Mouse (Mus musculus) heart, adult 18-20 months (tissue): ENCODE measurements around the gene Fam131b. TPM values are rescaled to one million over a fixed set of nuclear protein-coding genes. Genes with fewer than 3 reads are reported as not detected.

ENCODE experiments used
- DNase-seq, 2 experiments: peaks; one replicate each; pipeline ENCODE4 v3.0.0; 2021 to 2022; ENCODE audit warnings: mixed read lengths in 1 of 2
- total RNA-seq, 2 experiments: library from RNA; stranded (reverse); gene quantifications; 2 replicates each; pipeline ENCODE4 v1.2.3; 2021

Gene Fam131b
- total RNA-seq, 2 experiments from 2014 or later: 0.35 to 0.44 TPM

DNA sequence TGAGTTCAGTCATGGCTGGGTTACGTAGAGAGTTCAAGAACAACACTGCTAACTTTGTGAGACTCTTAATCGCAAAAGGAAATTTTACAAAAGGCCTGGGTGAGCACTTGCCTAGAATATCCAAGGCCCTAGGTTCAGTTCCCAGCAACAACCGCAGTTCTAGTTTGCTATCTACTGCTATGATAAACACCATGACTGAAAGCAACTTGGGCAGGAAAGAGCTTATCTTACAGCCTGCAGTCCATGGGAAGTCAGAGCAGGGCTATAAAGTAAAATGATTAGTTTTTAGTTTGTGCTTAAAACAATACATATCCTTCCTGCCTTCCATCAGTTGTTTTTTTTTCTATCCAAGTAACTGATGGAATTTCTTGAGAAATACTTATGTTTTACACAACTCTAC is 2.1 kb upstream of the Fam131b start:
- DNase-seq: no peak

DNA sequence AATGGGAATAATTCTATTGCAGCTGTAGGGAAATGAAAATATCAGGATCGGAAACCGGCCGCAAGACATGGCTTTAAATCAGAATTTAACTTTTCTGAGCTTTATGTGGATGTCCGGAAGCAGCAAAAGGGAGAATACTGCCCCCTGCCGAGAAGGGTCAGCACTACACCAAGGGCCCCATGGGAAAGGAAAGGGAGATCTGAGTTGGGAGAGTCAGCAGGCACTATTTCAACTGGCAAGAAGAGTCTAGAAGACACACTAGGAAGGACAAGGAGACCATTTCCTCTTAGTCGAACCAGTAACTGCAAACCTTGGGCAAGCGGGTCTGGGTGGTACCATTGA is 796 bp upstream of the Fam131b start:
- peak; percentile 78 to 94 for DNase-seq

- DNase-seq: peak in 1 of 2 experiments; percentile 41
These were observed 369 bp downstream of the Fam131b start for GRCm38 (mm10) chr6:42324067-42324481.

DNA sequence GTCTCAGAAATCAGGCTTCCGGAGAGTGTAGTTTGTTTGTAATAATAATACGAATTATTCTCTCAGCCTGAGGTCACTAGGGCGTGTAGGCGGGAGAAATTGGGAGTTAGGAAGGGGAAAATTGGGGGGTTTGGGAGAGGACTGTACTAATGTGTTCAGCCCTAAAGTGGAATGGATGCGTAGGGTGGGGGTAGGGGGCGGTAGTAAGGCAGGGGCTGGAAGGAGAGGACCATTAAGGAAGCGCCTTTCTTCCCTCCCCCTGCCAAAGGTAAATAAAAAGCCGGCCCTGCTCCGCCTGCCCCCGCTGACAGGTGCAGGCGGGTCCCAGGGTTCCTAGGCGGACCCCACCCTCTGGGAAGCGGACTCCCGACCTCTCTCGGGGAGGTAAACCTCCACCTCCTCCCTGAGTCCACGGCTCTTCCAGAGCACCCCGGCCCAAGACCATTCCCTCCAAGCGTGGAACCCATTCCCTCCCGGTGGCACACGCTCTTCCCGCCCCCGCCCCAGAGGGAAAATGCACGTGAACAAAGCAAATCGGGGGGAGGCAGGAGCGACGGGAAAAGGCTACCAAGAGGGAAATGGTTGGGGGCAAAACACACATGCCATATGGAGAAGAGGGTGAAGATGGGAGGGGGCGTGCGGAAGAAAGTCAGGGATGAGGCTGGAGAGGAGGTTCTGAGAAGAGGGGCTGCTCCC is 924 bp downstream of the Fam131b start:
- no peak for DNase-seq

GRCm38 (mm10) chr6:42318293-42318692 is 6.2 kb downstream of the Fam131b start:
- no peak for DNase-seq

DNA sequence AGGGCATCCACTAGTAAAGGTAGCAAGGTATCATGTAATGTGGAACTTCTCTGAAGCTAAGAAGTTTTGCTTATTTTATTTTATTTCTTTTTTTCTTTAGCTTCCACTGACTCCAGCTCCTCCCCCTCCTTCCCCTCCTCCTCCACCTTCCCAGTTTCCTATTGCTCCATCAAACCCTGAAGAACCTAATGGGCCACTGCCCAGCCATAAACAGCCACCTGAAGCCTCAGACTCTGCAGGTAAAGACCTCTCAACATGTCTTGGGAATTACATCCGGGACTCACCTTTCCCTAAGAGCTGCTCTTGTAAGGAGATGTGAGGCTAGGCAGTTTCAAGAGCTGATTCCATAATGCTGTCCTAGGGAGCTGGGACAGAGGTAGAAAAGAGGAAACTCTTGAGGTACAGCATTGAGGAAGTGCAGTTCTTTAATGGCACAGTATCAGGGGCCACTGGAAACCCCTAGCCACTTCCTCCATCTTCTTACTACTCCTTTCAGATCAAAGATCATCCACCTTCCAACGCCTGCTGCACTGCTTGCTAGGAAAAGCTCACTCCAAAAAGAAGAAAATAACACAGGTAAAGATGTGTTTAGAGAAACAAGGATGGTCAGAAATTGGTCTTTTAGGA is 13.9 kb downstream of the Fam131b start:
- DNase-seq: no peak

- no peak for DNase-seq
These were observed 14.5 kb downstream of the Fam131b start for GRCm38 (mm10) chr6:42309816-42310378.

- DNase-seq: no peak
These were observed 25.1 kb downstream of the Fam131b start for GRCm38 (mm10) chr6:42299362-42299761.

- DNase-seq: no peak
These were observed 28.8 kb downstream of the Fam131b start for GRCm38 (mm10) chr6:42295549-42296094.

GRCm38 (mm10) chr6:42293327-42293726 is 31.1 kb downstream of the Fam131b start:
- no peak for DNase-seq

- no peak for DNase-seq
These were observed 36.9 kb downstream of the Fam131b start for GRCm38 (mm10) chr6:42287562-42287961.

GRCm38 (mm10) chr6:42286448-42286847 is 38.0 kb downstream of the Fam131b start, which contains the start of gene Clcn1:
TSS of gene Clcn1 (plus strand) at chr6:42286685.
- DNase-seq: no peak

DNA sequence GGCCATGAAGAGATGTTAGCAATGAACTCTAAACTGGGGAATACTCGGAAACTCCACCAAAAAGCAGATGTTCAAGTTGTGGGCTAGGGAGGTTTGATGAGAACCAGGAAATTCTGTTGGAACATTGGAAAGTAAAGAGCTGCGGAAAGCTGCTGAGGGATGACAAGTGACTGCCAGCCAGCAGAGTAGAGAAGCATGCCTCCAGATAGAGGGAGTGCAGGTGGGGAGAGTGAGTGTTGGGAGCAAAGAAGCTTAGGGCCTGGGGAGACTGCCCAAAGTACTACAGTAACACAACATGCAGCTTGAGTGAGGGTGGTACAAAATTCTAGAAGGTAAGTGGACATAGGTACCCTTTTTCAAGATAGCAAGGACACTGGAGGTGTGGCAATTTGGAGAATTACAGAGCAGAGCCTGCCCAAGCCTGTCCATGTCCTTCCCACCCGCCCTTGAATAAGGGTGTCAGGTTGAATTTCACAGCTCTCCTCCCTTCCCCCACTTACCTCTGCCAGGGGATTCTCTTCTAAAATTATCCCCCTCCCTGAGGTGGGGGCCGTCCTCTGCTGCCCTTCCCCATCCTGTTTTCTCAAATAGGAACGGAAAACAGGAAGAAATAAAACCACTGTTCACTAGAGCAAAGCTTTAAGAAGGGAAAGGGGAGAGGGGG is 41.4 kb downstream of the Fam131b start:
- DNase-seq: peak in 1 of 2 experiments; percentile 36

GRCm38 (mm10) chr6:42276151-42276550 is 48.3 kb downstream of the Fam131b start:
- no peak for DNase-seq

DNA sequence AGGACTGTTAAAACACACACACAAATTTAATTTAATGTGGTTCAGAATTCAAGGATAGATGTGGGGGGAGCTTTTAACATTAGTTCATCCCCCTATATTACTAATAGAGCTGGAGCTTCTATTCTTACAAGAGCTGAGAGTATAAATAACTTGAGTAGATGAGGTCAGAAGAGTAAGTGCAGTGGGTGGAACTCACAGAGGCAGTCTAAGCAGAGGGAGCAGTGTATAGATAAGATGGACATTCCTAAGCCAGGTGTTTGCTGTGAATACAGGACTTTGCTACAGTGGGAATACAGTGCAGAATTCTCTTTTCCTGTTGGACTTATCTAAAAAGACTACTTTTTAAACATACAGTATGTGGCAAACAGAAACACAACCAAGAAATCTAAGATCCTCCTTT is 53.6 kb downstream of the Fam131b start:
- no peak for DNase-seq

DNA sequence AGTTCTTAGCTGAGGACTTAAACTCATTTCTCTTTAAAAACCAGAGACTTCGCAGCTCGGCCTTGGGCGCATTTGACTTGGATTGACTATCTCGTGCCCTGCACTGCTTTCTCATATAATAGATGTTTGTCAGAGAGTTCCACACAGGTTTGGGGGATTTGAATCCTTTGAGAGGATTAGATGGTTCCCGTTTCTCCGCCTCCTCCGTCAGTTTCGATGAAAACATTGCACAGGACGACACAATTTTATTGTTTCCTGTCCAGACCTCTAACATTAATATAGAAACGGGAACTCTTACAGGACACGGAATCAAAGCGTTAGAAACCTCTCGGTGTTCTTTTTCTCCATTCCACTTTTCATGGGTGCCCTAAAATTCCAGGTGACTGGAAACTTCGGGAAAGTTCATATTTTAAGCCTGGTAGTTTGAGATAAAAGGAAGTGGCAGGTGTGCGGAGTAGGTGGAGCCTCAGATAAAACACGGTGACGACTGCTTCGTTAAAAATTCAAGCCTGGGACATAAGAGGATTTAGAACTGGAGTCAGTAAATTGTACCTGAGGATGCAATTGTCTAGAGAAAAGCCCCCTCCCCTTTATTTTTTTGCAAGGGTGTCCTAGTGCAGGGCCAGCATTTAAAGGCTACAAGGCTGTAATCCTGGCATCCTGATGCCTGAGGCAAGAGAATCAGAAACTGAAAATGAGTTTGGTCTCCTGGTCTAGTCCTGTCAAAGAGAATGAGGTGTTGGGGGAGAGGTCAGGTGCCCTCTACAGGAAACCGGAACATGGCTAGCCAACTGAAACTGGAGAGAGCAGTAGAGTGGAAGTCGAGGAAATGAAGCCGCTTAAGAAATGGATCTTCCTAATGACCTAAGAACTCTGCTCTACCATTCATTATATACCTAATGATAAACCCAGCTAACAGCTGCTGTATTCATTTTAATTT is 58.8 kb downstream of the Fam131b start:
- DNase-seq: peak; percentile 21 to 41

Other genes with a start within 250 kb of the Fam131b start
- gene Tas2r139, start 183.7 kb downstream of the Fam131b start, total RNA-seq: not detected
- gene Tas2r144, start 109.3 kb downstream of the Fam131b start, total RNA-seq: not detected
- 100 to 1,000 TPM; 151 to 158 TPM for gene Gstk1, start 78.7 kb downstream of the Fam131b start, total RNA-seq
- gene Tmem139, start 62.7 kb downstream of the Fam131b start, total RNA-seq: under 1 TPM in 1 of 2 experiments, not detected in 1; 0.33 TPM
- gene Casp2, start 59.7 kb downstream of the Fam131b start, total RNA-seq: 10 to 100 TPM; 11.0 to 13.7 TPM
- gene Clcn1, start 38.0 kb downstream of the Fam131b start, total RNA-seq: 1 to 10 TPM; 3.7 to 4.7 TPM
- gene Zyx, start 25.0 kb upstream of the Fam131b start, total RNA-seq: 10 to 100 TPM; 50.2 to 51.8 TPM
- under 1 TPM; 0.20 to 0.26 TPM for gene Epha1, start 48.6 kb upstream of the Fam131b start, total RNA-seq
- not detected for gene Tas2r143, start 75.6 kb upstream of the Fam131b start, total RNA-seq
- gene Tas2r135, start 80.8 kb upstream of the Fam131b start, total RNA-seq: not detected
- not detected for gene Tas2r126, start 109.9 kb upstream of the Fam131b start, total RNA-seq
- gene Olfr458, start 140.6 kb upstream of the Fam131b start, total RNA-seq: not detected
- not detected for gene Olfr457, start 151.7 kb upstream of the Fam131b start, total RNA-seq
- gene Olfr456, start 162.6 kb upstream of the Fam131b start, total RNA-seq: not detected
- not detected for gene Olfr455, start 222.9 kb upstream of the Fam131b start, total RNA-seq